Mouse (Mus musculus) frontal cortex, postnatal 25 days (tissue): ENCODE measurements around the gene Pik3c2g.
"Not testable (repeated sequence)": the region's sequence is repeated elsewhere in the genome, so short reads cannot be mapped to it uniquely, and the experiment has no call there.

Source experiments
- DNase-seq, 2 experiments: peaks; one replicate each; pipeline ENCODE4 v3.0.0; 2022; ENCODE audit warnings: low spot score in 2 of 2

The Pik3c2g gene

DNA sequence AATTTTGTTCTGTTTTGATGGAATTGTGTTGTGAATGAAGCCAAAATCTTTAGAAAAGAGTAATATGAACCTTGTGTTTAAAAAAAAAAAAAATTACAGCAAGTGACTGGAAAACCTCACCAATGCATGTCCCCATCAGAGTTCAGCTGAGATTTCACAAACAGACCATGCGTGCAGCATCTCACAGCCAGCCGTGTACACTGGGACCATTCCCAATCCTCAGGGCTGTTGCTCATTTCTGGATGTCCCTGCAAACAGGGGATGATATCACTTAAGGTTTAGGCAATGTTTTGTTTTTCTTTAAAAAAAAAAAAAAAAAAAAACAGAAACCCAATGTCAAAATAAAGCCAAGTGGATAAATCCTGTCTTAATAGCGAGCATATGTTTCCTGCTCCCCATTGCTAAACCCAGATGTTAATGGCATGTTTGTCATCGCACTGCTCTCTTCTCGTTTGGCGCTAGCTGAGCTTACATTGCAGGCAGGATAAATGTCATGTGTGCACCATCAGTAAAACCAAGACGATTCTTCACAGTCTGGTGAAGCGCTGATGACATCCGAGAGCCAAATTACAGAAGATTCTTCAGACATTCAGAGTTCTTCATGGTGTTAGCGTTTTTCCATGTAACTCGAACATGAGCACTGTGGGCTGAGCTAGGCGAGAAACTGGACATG is 322.1 kb downstream of the Pik3c2g start:
- no peak for DNase-seq

DNA sequence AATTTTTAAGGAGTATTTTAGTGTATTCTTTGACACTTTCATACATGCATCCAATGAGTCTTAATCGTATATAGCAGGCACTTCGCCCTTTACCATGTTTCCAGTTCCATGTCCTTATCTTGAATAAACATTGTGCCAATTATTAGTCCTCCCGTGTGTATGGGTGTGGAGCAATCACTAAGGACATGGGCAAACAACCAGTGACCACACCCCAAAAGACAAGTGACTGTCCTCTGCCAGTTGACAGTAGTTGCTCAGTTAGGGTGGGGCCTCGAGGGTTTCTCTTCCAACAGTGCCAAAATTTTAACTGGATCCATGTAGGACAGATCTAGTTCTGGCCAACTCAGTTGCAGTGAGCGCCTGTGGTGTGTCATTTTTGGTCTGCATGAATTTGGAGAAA is 341.7 kb downstream of the Pik3c2g start:
- no peak for DNase-seq

DNA sequence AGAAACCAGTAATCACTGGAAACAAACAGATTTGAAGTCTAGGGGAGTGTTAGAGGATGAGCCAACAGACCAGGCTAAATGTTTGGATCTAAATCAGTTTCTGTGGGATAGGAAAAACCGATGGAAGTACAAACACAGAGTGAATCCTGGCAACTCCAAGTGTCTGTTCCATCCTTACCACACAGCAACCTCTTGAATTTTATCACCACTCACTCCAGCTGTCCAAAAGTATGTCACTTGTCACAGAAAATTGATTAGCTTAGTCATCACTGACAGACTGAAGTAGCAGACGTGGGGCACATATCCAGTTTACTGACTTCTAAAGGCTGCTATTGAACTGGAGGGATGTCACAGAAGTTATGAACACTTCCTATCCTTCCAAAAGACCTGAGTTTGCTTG is 347.8 kb downstream of the Pik3c2g start:
- DNase-seq: no peak

DNA sequence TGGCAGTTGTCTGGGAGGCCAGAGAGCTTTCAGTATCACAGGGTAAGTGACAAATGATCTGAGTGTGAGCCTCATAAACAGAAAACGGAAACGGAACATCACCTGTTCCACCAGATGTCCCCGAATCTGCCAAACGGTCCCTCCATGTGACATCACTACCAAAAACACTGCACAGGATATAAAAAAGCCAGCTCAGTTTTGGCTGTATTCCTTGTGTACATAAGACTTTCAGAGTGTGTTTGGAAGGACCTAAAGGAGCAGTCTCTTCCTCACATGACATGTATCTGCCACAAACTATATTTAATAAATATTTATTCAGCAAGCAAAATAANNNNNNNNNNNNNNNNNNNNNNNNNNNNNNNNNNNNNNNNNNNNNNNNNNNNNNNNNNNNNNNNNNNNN is 350.6 kb downstream of the Pik3c2g start:
- DNase-seq: not testable (repeated sequence)

DNA sequence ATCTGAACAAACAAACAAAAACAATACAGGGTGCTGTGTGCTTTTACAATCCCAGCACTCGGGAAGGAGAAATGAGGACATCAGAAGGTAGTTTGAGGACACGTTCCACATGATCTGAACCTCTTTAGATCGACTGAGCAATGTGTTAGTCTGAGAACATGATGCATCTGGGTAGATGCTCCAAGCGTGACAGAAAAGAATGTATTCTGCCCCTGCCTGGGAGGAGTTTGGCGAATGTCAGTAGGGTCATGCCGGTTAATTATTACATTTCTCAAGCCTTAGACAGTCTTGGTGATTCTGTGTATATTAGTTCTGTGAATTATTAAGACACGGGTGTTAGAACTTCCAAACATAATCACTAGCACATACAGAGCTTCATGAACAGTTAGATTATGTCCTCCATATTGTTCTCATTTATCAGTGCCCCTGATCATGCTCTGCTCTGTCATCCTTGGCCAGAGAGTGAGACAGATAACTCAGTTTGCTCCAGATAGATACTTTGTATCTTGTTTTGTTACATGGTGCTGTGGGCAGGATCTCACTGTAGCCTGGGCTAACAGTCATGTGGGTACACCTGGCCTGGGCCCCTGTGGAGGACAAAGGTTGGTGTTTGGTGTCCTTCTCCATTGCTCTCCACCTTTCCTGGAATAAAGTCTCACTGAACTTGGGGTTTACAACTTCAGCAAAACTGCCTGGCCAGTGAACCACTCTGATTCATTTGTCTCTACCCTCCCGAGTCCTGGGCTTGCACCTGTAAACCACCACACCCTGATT is 360.3 kb downstream of the Pik3c2g start:
- DNase-seq: no peak

DNA sequence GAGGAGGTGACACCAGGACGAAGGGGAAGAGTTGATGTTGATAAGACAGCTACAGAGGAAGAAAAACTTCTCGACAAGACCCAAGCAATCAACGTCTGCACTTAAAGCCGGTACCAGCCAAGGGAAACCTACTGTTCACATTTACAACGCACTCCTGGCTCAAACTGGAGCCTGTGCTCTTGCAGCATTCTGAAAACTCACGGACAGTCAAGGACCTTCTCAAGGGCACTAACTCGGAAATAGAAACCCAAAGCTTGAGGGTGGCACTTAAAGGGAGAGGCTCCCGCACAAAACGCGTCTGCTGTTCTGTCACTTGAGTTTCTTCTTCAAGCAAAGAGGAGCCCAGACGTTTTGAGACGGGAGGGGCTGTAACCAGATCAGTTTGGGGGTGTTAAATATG is 366.6 kb downstream of the Pik3c2g start:
- no peak for DNase-seq

DNA sequence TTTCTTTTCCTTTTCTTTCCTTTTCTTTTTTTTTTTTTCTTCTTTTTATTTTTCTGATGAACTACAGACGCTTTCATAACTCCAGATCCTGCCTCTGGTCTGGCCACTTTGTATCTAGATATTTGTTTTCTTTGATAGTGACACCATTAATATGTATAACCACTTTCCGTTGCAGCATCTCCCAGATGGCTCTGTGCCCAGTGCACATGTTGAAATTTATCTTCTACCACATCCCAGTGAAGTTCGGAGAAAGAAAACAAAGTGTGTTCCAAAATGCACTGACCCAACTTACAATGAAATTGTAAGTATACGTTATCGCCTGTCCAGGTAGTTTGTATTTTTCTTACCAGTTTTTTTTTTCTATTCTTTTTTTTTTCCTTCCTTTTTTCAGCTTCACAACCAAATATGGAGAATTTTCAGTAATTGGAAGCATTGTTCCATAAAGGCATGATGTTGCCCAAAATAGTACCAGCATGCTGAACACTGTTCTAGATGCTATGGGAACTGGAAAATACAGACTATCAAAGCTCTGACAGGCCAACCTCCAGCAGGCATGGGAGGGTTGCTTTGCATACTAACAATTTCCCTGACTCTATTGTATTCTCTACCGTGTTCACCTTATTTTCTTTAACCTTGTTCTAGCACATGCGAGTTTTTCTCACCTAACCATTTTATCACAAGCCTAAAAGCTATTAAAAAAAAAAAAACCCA is 370.7 kb downstream of the Pik3c2g start:
- no peak for DNase-seq

DNA sequence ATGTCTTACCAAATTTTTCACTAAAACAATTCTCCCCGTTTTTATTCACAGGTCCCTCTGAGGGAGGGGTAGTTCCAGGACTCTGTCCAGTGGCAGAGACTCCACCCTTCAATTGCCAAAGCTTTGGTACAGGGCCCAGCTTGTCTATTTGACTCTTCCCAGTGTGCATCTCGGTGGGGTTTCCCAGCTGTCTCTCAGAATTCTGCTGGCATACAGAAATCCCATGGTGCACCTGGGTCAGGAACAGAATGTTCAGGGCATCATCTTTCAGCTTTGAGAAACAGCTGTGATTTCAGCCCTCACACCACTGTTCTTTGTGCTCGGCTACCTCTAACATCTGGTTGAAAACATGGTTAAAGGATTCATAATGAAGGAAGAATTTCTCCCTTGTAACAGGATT is 376.8 kb downstream of the Pik3c2g start:
- DNase-seq: no peak

DNA sequence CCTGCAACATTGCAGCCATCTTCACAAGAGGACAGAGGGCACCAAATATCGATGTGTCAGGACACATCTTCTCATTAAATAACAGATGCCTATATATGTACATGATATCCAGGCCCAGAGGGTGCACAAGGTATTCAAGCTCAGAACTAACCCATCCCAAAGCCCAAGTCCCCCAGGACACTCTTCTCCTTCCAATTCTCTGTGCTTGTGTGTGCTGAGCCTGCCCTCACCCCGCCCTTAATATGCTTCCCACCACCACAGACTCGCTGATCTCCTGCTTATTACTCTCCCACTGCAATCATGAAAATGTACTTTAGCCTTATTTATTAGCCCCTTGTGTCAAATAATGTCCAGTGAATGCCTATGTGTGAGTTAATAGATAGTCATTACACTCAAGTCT is 377.9 kb downstream of the Pik3c2g start:
- no peak for DNase-seq

DNA sequence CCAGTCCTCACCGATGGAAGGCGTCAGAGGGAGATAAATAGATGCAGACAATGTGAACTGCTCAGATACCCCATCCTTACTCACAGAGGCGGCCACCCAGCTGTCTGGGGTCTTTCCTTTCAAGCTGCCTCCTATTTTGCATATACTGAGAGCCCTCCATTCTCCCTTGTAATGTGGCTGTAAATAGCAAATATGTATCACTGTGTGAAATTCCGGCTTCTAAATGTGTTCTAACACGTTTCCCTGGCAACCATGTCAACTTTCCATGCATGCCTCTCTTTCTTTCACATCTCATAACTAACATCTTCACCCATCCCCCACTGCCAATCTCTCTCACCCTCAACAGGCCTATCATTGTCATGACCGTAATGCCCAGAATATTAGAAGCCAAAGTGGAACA is 379.7 kb downstream of the Pik3c2g start:
- no peak for DNase-seq

DNA sequence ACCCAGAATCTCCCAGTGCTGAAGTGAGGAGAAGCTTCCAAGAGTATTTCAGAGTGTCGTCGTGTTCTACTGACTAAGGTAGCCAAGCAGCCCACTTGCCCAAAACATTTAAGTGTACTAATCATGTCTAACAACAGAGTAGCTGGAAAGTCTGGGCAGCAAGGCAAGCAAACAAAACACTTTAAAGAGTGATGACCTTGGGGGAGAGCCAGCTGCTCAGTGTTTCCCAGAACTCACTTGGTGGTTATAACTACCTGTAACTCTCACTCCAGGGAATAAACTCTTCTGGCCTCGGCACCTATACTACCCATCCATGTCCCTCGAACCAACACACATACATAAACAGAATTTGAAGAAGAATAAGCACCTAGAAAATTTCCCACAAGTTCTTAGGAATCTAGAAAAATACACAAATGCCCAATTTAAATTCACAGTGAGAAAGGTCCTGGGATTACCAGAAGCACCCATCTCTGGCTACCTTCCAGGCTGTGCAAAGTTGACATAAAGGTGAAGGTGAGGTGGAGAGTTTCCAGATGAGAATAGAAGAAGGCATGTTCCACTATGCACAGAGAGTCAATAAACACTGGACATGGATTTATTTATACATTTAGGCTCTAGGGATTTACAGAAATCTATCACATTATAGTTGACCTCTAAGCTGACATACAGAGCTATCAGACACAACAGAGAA is 384.7 kb downstream of the Pik3c2g start:
- DNase-seq: no peak

DNA sequence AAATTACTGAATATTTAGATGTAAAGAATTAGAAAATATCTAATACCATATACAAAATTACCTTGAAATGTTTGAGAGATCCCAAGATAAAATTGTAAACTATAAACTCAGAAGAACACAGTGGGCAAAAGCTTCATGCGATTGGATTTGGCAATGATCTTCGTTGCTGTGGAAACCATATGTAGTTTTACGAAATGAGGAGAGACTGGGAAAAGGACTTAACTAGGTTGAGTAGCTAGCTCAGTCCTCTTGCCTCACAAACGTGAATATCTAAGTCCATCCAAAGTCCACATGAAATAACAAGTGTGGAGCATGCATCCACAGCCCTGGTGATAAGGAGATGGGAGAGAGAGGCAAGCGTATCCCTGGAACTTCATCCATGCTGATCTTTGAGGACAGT is 387.6 kb downstream of the Pik3c2g start:
- no peak for DNase-seq

DNA sequence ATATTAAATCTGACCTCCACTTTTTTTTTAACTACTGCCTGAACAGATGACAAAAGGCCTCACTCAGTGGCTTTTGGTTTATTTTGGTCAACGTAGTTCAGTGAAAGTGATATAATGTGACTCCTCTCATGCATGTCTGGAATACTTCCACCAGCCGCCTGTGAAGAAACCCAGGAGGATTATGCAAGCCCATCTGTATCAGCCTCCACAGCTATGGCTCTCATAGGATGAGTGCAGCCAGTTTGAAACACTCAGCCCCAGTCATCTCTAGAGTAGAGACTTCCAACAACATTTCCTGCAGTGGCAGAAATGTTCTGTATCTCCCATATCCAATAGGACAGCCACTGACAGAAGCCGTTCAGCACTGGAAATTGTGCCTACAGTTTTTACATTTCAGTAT is 391.1 kb downstream of the Pik3c2g start:
- DNase-seq: no peak

DNA sequence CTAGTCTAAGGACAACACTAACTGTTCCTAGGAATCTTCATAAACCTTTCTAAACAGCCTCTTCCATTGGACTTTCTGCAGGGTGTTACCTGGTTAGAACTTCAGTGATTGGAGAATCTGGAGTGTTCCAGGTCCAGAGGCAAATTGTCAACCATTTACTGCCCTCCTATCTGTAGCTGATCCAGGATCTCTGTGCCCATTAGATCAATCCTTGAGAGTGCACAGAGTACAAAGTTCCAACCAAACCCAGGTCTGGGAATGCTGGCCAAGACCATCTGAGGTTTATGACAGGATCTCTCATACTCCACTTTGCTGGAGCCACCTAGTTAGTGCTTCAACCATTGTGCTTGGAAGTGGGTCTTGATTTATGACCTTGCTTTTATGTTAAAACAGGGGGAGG is 394.0 kb downstream of the Pik3c2g start:
- no peak for DNase-seq

DNA sequence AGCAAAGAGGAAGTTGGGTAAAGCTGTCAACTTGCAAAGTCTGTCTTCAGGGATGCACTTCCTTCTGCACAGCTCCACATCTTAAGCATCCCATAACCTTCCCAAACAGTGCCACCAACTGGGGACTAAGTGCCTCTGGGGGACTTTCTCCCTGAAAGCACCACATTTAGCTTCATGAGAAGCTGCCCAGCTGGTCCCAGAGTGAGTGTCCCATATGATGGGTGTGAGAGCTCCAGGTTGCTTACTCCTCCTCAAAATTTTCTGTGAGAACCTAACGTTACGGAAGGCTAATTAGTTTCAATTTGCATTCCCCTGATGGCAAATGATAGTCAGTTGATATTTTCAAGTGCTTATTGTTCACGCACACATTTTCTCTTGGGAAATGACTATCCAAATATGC is 397.0 kb downstream of the Pik3c2g start:
- DNase-seq: no peak

DNA sequence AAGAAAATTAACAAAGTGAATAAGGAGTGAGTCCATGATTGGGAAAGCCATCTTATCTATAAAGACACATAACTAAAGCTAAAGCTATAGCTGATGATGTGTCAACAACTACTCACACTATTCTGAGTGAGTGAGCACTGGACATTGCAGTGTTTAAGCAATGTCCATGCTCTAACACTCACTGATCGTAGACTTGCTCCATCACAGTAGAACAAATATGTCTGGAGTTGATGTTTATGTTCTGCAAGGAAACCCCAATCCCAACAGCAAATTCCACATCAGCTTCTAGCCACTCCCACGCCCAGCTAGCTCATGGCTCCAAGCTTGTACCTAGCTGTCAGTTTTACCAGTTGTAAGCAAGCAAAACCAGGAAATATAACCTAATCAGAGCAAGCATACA is 399.5 kb downstream of the Pik3c2g start:
- no peak for DNase-seq

DNA sequence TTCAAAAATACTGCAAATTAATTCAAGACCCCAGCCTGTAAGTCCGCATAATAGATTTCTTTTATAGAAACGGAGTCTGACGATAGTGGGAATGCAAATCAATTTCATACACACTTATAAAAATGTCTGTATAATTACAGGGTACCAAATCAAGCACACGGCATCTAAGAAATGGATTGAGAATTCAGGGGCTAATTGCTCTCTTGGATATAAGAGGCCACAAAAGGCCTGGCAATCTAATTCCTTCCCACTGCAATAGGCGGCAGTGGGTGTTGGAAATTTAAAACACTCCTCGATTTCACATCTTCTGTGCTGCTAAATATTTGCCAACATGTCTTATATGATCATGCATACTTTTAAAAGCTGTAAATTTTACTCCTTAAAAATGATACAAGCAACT is 402.1 kb downstream of the Pik3c2g start:
- no peak for DNase-seq

DNA sequence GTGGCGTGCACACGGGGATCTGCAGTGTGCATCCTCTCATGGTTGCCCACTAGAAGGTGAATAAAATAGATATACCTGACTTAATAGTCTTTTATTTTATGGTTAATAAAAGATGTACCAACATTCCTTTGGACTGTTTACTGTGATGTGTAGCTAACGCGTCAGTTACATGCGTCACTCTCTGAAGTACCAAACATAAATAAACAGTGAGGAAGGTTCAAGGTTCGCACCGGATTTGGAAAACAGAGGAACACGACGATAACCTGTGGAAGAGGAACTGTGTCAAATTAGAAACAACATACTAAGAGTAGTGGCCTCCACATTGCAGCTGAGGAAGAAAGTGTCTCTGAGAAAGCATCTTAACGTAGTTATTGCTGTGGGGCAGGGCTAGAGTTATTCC is 402.6 kb downstream of the Pik3c2g start:
- DNase-seq: no peak

DNA sequence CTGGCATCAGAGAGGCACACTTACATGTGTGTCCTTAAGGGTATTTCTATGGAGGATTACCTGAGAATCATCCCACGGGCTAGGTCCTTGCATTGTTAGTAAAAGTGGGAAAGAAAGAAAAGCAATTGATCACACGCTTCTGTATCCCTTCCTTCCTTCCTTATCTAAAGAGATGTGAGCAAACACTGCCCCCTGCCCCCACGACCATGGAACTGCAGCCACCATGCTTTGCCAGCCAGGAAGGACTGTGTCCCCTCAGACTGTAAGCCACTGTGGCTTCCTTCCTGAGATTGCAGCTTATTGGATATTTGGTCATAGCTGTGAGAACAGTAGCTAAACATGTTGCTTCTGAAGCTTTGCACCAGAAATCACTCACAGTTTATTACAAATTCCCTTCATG is 418.2 kb downstream of the Pik3c2g start:
- no peak for DNase-seq
